ENCODE assay signal across 8 mouse cellular contexts in genomic region chr13:49352581-49353159, GRCm38 (mm10). TPM values are rescaled to one million over a fixed set of nuclear protein-coding genes. Genes with fewer than 3 reads are reported as not detected.
DNase-seq lines count a peak whose midpoint lies in the region; ATAC-seq and TF ChIP-seq lines count a peak whose summit lies in the region.

No protein-coding gene starts in this region.

- H3K4me1 ChIP-seq in forebrain, embryonic 14.5 days (ENCODE audit: control insufficient read depth, insufficient read depth, low read length), result peaks cover 17% of the 10 kb centered on the region
- H3K4me1 ChIP-seq in hindbrain, embryonic 11.5 days (replicated peaks; ENCODE audit: control insufficient read depth, insufficient read depth, low read length), result peaks cover 2% of the 10 kb centered on the region; the same call in 1 of the 2 replicates
- peaks cover 24% of the 10 kb centered on the region for H3K4me1 ChIP-seq in olfactory bulb, adult 2 months (ENCODE audit: control insufficient read depth, insufficient read depth, low read length)

- no peak for TF ChIP-seq POLR2A in olfactory bulb, adult 2 months (IDR thresholded peaks at IDR 0.05; ENCODE audit: insufficient read depth, low read depth, low read length)

- WGBS in forebrain, embryonic 14.5 days, result 50% methylated on average over 3 of the region's 3 CpGs
- WGBS in hindbrain, embryonic 11.5 days, result 60% methylated on average over 3 of the region's 3 CpGs
- 37% methylated on average over 3 of the region's 3 CpGs for WGBS in olfactory bulb, adult 2 months

- H3K36me3 ChIP-seq in forebrain, embryonic 14.5 days (ENCODE audit: control insufficient read depth, insufficient read depth, low read length), result peaks cover 3% of the 10 kb centered on the region; the same call in 1 of the 2 replicates
- no peaks in the 10 kb centered on the region for H3K36me3 ChIP-seq in hindbrain, embryonic 11.5 days (ENCODE audit: control insufficient read depth, insufficient read depth, low read length)

- intact Hi-C loops in left cerebral cortex, postnatal 4 days (cut with DNase I), result no loop called here

- no peak overlapping the region for H3K9ac ChIP-seq in forebrain, embryonic 14.5 days (ENCODE audit: low read length)
- H3K9ac ChIP-seq in hindbrain, embryonic 11.5 days (ENCODE audit: low read depth, low read length), result no peak overlapping the region

- peak; percentile 45 for ATAC-seq in forebrain, embryonic 14.5 days
- ATAC-seq in hindbrain, embryonic 11.5 days (ENCODE audit: low FRiP score), result peak; percentile 82
- ATAC-seq in CD4-positive, CD25-positive, alpha-beta regulatory T cell, adult 4 months, result no peak

- H3K27ac ChIP-seq in forebrain, embryonic 14.5 days (ENCODE audit: low read depth, low read length), result peak overlapping the region; percentile 21; the same call in 1 of the 2 replicates
- H3K27ac ChIP-seq in hindbrain, embryonic 11.5 days (ENCODE audit: low read depth, low read length), result no peak overlapping the region
- H3K27ac ChIP-seq in olfactory bulb, adult 2 months (ENCODE audit: insufficient read depth, low read depth, low read length), result peak overlapping the region; percentile 56

- no peak overlapping the region for H3K4me2 ChIP-seq in forebrain, embryonic 14.5 days (ENCODE audit: low read length)
- no peak overlapping the region for H3K4me2 ChIP-seq in hindbrain, embryonic 11.5 days (replicated peaks; ENCODE audit: low read depth, low read length)

- DNase-seq in left cerebral cortex, postnatal 4 days, result peak; percentile 30
- DNase-seq in left cerebral cortex, adult 18-20 months (ENCODE audit: low spot score in 2 of 2), result no peak
- DNase-seq in forebrain, embryonic 14.5 days (ENCODE audit: low spot score), result peak; percentile 34
- peak; percentile 54 for DNase-seq in hindbrain, embryonic 11.5 days (ENCODE audit: low spot score)
- DNase-seq in ovary, postnatal 10 days (ENCODE audit: low spot score), result no peak
- DNase-seq in right cerebral cortex, postnatal 36 days (ENCODE audit: low spot score in 2 of 2), result no peak

- no peaks in the 10 kb centered on the region for H3K9me3 ChIP-seq in forebrain, embryonic 14.5 days (replicated peaks; ENCODE audit: control insufficient read depth, low read length)
- no peaks in the 10 kb centered on the region for H3K9me3 ChIP-seq in hindbrain, embryonic 11.5 days (ENCODE audit: control insufficient read depth, low read length)

- no peak overlapping the region for H3K4me3 ChIP-seq in forebrain, embryonic 14.5 days (ENCODE audit: low read depth, low read length)
- H3K4me3 ChIP-seq in hindbrain, embryonic 11.5 days (ENCODE audit: low read depth, low read length), result no peak overlapping the region
- no peak overlapping the region for H3K4me3 ChIP-seq in olfactory bulb, adult 2 months (ENCODE audit: insufficient read depth, low read depth, low read length)

- no peaks in the 10 kb centered on the region for H3K27me3 ChIP-seq in forebrain, embryonic 14.5 days (replicated peaks; ENCODE audit: control insufficient read depth, insufficient read depth, low read length)
- no peaks in the 10 kb centered on the region for H3K27me3 ChIP-seq in hindbrain, embryonic 11.5 days (ENCODE audit: control insufficient read depth, insufficient read depth, low read length)

- no peak for TF ChIP-seq CTCF in olfactory bulb, adult 2 months (IDR thresholded peaks at IDR 0.05; ENCODE audit: insufficient read depth, low read depth, low read length)

RNA-seq across cellular contexts. Expression of gene Bicd2, which starts 11.3 kb away (rescaled TPM):
- total RNA-seq in left cerebral cortex, postnatal 4 days (2021), result 10 to 100 TPM; 56.6 to 57.2 TPM
- total RNA-seq in left cerebral cortex, adult 18-20 months (2021), result 10 to 100 TPM; 46.4 to 48.6 TPM
- polyA plus RNA-seq in forebrain, embryonic 14.5 days (2014; fragmentation: Nextera tagmentation; extraction: Ambion mirVana), result 19.2 and 25.2 TPM in 2 replicates
- 26.9 and 29.5 TPM in 2 replicates for polyA plus RNA-seq in hindbrain, embryonic 11.5 days (2014; fragmentation: Nextera tagmentation; extraction: Ambion mirVana)
- 48.0 TPM in 1 of 2 replicates, not detected in the other for polyA plus RNA-seq in olfactory bulb, adult 2 months (2012; ENCODE audit: insufficient read depth, insufficient read length, low replicate concordance, missing spikeins)
- polyA plus RNA-seq in CD4-positive, CD25-positive, alpha-beta regulatory T cell, adult 4 months (2017; shearing (Covaris generic)), result 1 to 10 TPM; 5.9 to 6.1 TPM

RNA-seq across cellular contexts. Expression of gene Fgd3, which starts 32.6 kb away (rescaled TPM):
- total RNA-seq in left cerebral cortex, postnatal 4 days (2021), result 10 to 100 TPM; 19.8 to 27.2 TPM
- 1 to 10 TPM; 5.0 to 5.9 TPM for total RNA-seq in left cerebral cortex, adult 18-20 months (2021)
- 2.8 and 3.4 TPM in 2 replicates for polyA plus RNA-seq in forebrain, embryonic 14.5 days (2014; fragmentation: Nextera tagmentation; extraction: Ambion mirVana)
- 0.56 and 1.1 TPM in 2 replicates for polyA plus RNA-seq in hindbrain, embryonic 11.5 days (2014; fragmentation: Nextera tagmentation; extraction: Ambion mirVana)
- polyA plus RNA-seq in olfactory bulb, adult 2 months (2012; ENCODE audit: insufficient read depth, insufficient read length, low replicate concordance, missing spikeins), result not detected in 2 replicates
- polyA plus RNA-seq in CD4-positive, CD25-positive, alpha-beta regulatory T cell, adult 4 months (2017; shearing (Covaris generic)), result 10 to 100 TPM; 17.9 to 23.2 TPM

Comparison
In these comparisons a context has a peak if more than half of its experiments do, and no peak if none do; other contexts are left out.
1. DNase-seq: peak in left cerebral cortex, postnatal 4 days (single experiment), forebrain, embryonic 14.5 days (single experiment) and hindbrain, embryonic 11.5 days (single experiment); none in left cerebral cortex, adult 18-20 months (0 of 2), ovary, postnatal 10 days (single experiment) and right cerebral cortex, postnatal 36 days (0 of 2).